Mouse (Mus musculus): ENCODE data around the gene Hoxc6. TPM values are rescaled to one million over a fixed set of nuclear protein-coding genes. Genes with fewer than 3 reads are reported as not detected.

Hoxc6 gene
- total RNA-seq (2014; rRNA removed) (not detected in 2 replicates), polyA plus RNA-seq (2015; fragmentation: Nextera tagmentation; extraction: Ambion mirVana) (not detected in 2 replicates)

GRCm38 (mm10) chr15:102997939-102998355 is at the start of gene Hoxc6:
Gene Hoxc6, plus strand, starts transcription at chr15:102998257.
- no peaks in the 10 kb centered on the region for H3K9me3 ChIP-seq (ENCODE audit: low read length)
- H3K27me3 ChIP-seq (ENCODE audit: insufficient read depth, low read length), result peaks cover 90% of the 10 kb centered on the region
- DNase-seq (no peak), ATAC-seq (no peak)
- no peak within 1 kb of the TSS for H3K27ac ChIP-seq (ENCODE audit: low read depth, low read length)
- peak within 1 kb of the TSS; percentile 31 for H3K4me3 ChIP-seq (ENCODE audit: low read depth, low read length)
- WGBS, result 2% methylated on average over 19 of the region's 19 CpGs
- no peaks in the 10 kb centered on the region for H3K36me3 ChIP-seq (ENCODE audit: insufficient read depth)
- H3K4me2 ChIP-seq (ENCODE audit: low read depth), result peak within 1 kb of the TSS; percentile 63
- TF ChIP-seq CTCF (IDR thresholded peaks at IDR 0.05; ENCODE audit: low read depth), result no peak
- H3K4me1 ChIP-seq (ENCODE audit: insufficient read depth), result no peaks in the 10 kb centered on the region
- H3K9ac ChIP-seq, result no peak within 1 kb of the TSS

GRCm38 (mm10) chr15:102948842-102949241 is 49.2 kb upstream of the Hoxc6 start:
- TF ChIP-seq CTCF (IDR thresholded peaks at IDR 0.05; ENCODE audit: low read depth), result no peak
- ATAC-seq, result no peak
- Histone ChIP-seq H3K4me2 (ENCODE audit: low read depth) (no peak overlapping the region), H3K36me3 (ENCODE audit: insufficient read depth) (no peaks in the 10 kb centered on the region), H3K27ac (ENCODE audit: low read depth, low read length) (no peak overlapping the region), H3K9me3 (ENCODE audit: low read length) (no peaks in the 10 kb centered on the region), H3K4me3 (ENCODE audit: low read depth, low read length) (no peak overlapping the region), H3K27me3 (ENCODE audit: insufficient read depth, low read length) (peaks cover 99% of the 10 kb centered on the region), H3K9ac (no peak overlapping the region), H3K4me1 (ENCODE audit: insufficient read depth) (no peaks in the 10 kb centered on the region)
- DNase-seq, result no peak
- 12% methylated on average over 2 of the region's 2 CpGs for WGBS

- peaks cover 96% of the 10 kb centered on the region for H3K27me3 ChIP-seq (ENCODE audit: insufficient read depth, low read length)
- no peak overlapping the region for H3K4me2 ChIP-seq (ENCODE audit: low read depth)
- DNase-seq (no peak), ATAC-seq (no peak)
- H3K9me3 ChIP-seq (ENCODE audit: low read length), result no peaks in the 10 kb centered on the region
- H3K9ac ChIP-seq, result no peak overlapping the region
- H3K27ac ChIP-seq (ENCODE audit: low read depth, low read length), result no peak overlapping the region
- WGBS, result 2% methylated on average over 20 of the region's 20 CpGs
- no peaks in the 10 kb centered on the region for H3K4me1 ChIP-seq (ENCODE audit: insufficient read depth)
- TF ChIP-seq CTCF (IDR thresholded peaks at IDR 0.05; ENCODE audit: low read depth), result no peak
- no peak overlapping the region for H3K4me3 ChIP-seq (ENCODE audit: low read depth, low read length)
- no peaks in the 10 kb centered on the region for H3K36me3 ChIP-seq (ENCODE audit: insufficient read depth)
Observed at GRCm38 (mm10) chr15:102949696-102950095, 48.4 kb upstream of the Hoxc6 start.

- Histone ChIP-seq H3K4me1 (ENCODE audit: insufficient read depth) (no peaks in the 10 kb centered on the region), H3K9me3 (ENCODE audit: low read length) (no peaks in the 10 kb centered on the region), H3K27me3 (ENCODE audit: insufficient read depth, low read length) (peaks cover 95% of the 10 kb centered on the region), H3K36me3 (ENCODE audit: insufficient read depth) (no peaks in the 10 kb centered on the region), H3K27ac (ENCODE audit: low read depth, low read length) (no peak overlapping the region), H3K4me3 (ENCODE audit: low read depth, low read length) (no peak overlapping the region), H3K9ac (no peak overlapping the region), H3K4me2 (ENCODE audit: low read depth) (no peak overlapping the region)
- WGBS, result 8% methylated on average over 2 of the region's 2 CpGs
- no peak for ATAC-seq
- no peak for TF ChIP-seq CTCF (IDR thresholded peaks at IDR 0.05; ENCODE audit: low read depth)
- DNase-seq, result no peak
Observed at GRCm38 (mm10) chr15:102950877-102951276, 47.2 kb upstream of the Hoxc6 start.

GRCm38 (mm10) chr15:102953561-102953960 is 44.5 kb upstream of the Hoxc6 start:
- no peak for TF ChIP-seq CTCF (IDR thresholded peaks at IDR 0.05; ENCODE audit: low read depth)
- Histone ChIP-seq H3K36me3 (ENCODE audit: insufficient read depth) (no peaks in the 10 kb centered on the region), H3K9me3 (ENCODE audit: low read length) (no peaks in the 10 kb centered on the region), H3K27me3 (ENCODE audit: insufficient read depth, low read length) (peaks cover 95% of the 10 kb centered on the region), H3K4me2 (ENCODE audit: low read depth) (no peak overlapping the region), H3K4me1 (ENCODE audit: insufficient read depth) (no peaks in the 10 kb centered on the region), H3K9ac (no peak overlapping the region), H3K4me3 (ENCODE audit: low read depth, low read length) (no peak overlapping the region), H3K27ac (ENCODE audit: low read depth, low read length) (no peak overlapping the region)
- WGBS, result 3% methylated on average over 6 of the region's 6 CpGs
- ATAC-seq (no peak), DNase-seq (no peak)

GRCm38 (mm10) chr15:102954192-102955006 is 43.7 kb upstream of the Hoxc6 start, which contains the start of gene Hoxc11:
Gene Hoxc11, plus strand, starts transcription at chr15:102954427.
- no peak within 1 kb of the TSS for H3K27ac ChIP-seq (ENCODE audit: low read depth, low read length)
- H3K9ac ChIP-seq, result no peak within 1 kb of the TSS
- no peak for ATAC-seq
- no peak within 1 kb of the TSS for H3K4me2 ChIP-seq (ENCODE audit: low read depth)
- no peak within 1 kb of the TSS for H3K4me3 ChIP-seq (ENCODE audit: low read depth, low read length)
- H3K4me1 ChIP-seq (ENCODE audit: insufficient read depth), result no peaks in the 10 kb centered on the region
- under 1% methylated on average over 56 of the region's 57 CpGs for WGBS
- no peak for TF ChIP-seq CTCF (IDR thresholded peaks at IDR 0.05; ENCODE audit: low read depth)
- no peaks in the 10 kb centered on the region for H3K36me3 ChIP-seq (ENCODE audit: insufficient read depth)
- peaks cover 95% of the 10 kb centered on the region for H3K27me3 ChIP-seq (ENCODE audit: insufficient read depth, low read length)
- no peak for DNase-seq
- H3K9me3 ChIP-seq (ENCODE audit: low read length), result no peaks in the 10 kb centered on the region

- peaks cover 95% of the 10 kb centered on the region for H3K27me3 ChIP-seq (ENCODE audit: insufficient read depth, low read length)
- no peak overlapping the region for H3K27ac ChIP-seq (ENCODE audit: low read depth, low read length)
- H3K4me1 ChIP-seq (ENCODE audit: insufficient read depth), result no peaks in the 10 kb centered on the region
- WGBS, result under 1% methylated on average over 28 of the region's 28 CpGs
- TF ChIP-seq CTCF (IDR thresholded peaks at IDR 0.05; ENCODE audit: low read depth), result no peak
- no peak overlapping the region for H3K4me3 ChIP-seq (ENCODE audit: low read depth, low read length)
- no peaks in the 10 kb centered on the region for H3K9me3 ChIP-seq (ENCODE audit: low read length)
- DNase-seq (no peak), ATAC-seq (no peak)
- no peak overlapping the region for H3K9ac ChIP-seq
- H3K36me3 ChIP-seq (ENCODE audit: insufficient read depth), result no peaks in the 10 kb centered on the region
- no peak overlapping the region for H3K4me2 ChIP-seq (ENCODE audit: low read depth)
Observed at GRCm38 (mm10) chr15:102955007-102955382, 43.1 kb upstream of the Hoxc6 start.

Measured in forebrain, postnatal 0 days (tissue).